Comparison of ENCODE assay signal across 14 mouse cellular contexts in the genomic region with DNA sequence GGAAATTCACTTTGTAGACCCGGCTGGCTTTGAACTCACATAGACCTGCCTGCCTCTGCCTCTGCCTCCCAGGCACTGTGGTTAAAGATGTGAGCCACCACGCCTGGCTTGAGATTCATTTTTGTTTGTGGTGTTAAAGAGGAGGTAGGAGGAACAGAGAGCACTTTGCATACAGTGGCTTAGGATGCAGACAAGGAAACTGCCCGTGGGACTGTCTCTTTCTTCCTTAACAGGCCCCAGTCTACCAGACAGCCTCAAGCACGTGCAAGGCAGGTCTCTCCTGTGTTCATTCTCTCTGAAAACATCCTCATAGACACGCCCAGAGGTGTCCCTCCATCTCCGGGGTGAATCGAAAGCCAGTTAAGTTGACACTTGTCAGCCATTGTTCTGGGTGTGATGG. TPM values are rescaled to one million over a fixed set of nuclear protein-coding genes. Genes with fewer than 3 reads are reported as not detected.
"Had no signal": no experiment of that assay in that cellular context is flagged by ENCODE, and none has a peak within 500 bp of the region (broad histone marks: within the 10 kb centered on the region; RNA-seq: fewer than 3 reads in every experiment).

No protein-coding gene starts in this region.

- H3K27me3 ChIP-seq: limb, embryonic 12.5 days; liver, embryonic 13.5 days; lung, embryonic 15.5 days; neural tube, embryonic 15.5 days had no signal

- ATAC-seq: intestine, embryonic 16.5 days; liver, postnatal 0 days; midbrain, embryonic 16.5 days had no signal

- H3K36me3 ChIP-seq: limb, embryonic 12.5 days; liver, embryonic 13.5 days; lung, embryonic 15.5 days; neural tube, embryonic 15.5 days had no signal

- H3K4me3 ChIP-seq: limb, embryonic 12.5 days; liver, embryonic 13.5 days; lung, embryonic 15.5 days; neural tube, embryonic 15.5 days had no signal

- H3K4me1 ChIP-seq: limb, embryonic 12.5 days; lung, embryonic 15.5 days; neural tube, embryonic 15.5 days had no signal

- H3K9me3 ChIP-seq: lung, embryonic 15.5 days; neural tube, embryonic 15.5 days had no signal

- H3K27ac ChIP-seq: limb, embryonic 12.5 days; liver, embryonic 13.5 days; lung, embryonic 15.5 days; neural tube, embryonic 15.5 days had no signal

- DNase-seq: kidney, adult 8-10 months; kidney, postnatal 25 days; layer of hippocampus, postnatal 36 days; liver; liver, embryonic 13.5 days; liver, postnatal 0 days; spleen, adult 18-20 months; thymus, postnatal 4 days had no signal

RNA-seq across cellular contexts. Expression of a gene that starts 19.6 kb away (rescaled TPM):
- total RNA-seq: megakaryocyte progenitor cell, adult 5-6 weeks had no signal
